Mouse (Mus musculus) thymus, postnatal 0 days (tissue): ENCODE results near the gene Atp4a. TPM values are rescaled to one million over a fixed set of nuclear protein-coding genes. Genes with fewer than 3 reads are reported as not detected.
A peak's percentile ranks its signal among the peaks of the same experiment; 100 is the strongest.
"Not testable (repeated sequence)": the region's sequence is repeated elsewhere in the genome, so short reads cannot be mapped to it uniquely, and the experiment has no call there.

Experiments used
- DNase-seq: peaks from one replicate; pipeline ENCODE4 v3.0.0-alpha.2; 2015; ENCODE audit warnings: low spot score
- polyA plus RNA-seq: library from polyadenylated mRNA; unstranded; fragments of >200 nt; fragmentation: Nextera tagmentation; extraction: Ambion mirVana; gene quantifications from 2 replicates; pipeline ENCODE4 v1.2.1, GENCODE M21; 2015

Atp4a gene
- polyA plus RNA-seq, 1 experiment from 2014 or later: 1.5 TPM

- DNase-seq: peak; percentile 95
Observed at GRCm38 (mm10) chr7:30729396-30730063, 17.5 kb downstream of the Atp4a start, which contains the start of gene Tmem147. TSS of gene Tmem147 (minus strand) at chr7:30729540.

GRCm38 (mm10) chr7:30730064-30730722, 18.2 kb downstream of the Atp4a start:
- DNase-seq: not testable (repeated sequence)

DNA sequence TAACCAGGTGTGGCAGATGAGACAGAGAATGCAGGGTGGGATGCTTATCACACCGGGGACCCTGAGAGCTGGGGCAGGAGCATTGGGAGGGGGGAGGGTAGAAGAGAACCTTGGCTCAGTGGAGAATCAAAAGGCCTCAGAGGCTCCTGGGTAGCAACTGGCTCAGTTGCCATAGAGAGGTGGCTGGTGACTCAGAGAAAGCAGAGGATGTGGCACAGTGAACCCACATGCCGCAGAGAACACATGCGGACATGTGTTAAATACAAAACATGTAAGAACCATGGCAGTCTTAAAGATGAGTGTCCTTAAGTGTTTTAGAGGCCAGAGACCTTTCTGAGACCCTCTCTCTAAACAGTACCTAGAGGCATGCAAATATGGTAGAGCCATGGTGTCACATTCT, 24.2 kb downstream of the Atp4a start:
- peak; percentile 18 for DNase-seq

GRCm38 (mm10) chr7:30742570-30742969, 30.6 kb downstream of the Atp4a start:
- DNase-seq: not testable (repeated sequence)

DNA sequence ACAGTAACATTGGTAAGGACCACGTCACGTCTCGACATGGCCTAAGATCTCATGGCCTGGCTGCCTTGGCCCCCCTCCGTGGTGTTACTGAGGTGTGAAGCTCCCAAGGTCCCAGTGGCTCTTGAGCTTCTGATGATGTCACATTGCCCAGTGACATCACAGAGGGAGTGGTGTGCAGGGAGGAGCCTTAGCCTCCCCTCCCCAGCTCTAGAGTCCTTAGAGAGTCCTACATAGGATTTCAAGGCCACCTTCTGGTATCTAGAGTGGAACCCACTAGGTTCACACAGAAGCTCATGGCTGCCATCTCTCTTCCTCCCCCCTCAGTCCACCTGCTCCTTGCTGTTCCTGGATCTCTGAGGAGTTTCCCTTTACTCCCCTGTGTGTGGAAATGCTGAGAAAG, 31.6 kb downstream of the Atp4a start, which contains the start of gene Gapdhs:
Gene Gapdhs (minus strand): TSS at position 65 of the 400 bp plus-strand sequence.
- DNase-seq: not testable (repeated sequence)

DNA sequence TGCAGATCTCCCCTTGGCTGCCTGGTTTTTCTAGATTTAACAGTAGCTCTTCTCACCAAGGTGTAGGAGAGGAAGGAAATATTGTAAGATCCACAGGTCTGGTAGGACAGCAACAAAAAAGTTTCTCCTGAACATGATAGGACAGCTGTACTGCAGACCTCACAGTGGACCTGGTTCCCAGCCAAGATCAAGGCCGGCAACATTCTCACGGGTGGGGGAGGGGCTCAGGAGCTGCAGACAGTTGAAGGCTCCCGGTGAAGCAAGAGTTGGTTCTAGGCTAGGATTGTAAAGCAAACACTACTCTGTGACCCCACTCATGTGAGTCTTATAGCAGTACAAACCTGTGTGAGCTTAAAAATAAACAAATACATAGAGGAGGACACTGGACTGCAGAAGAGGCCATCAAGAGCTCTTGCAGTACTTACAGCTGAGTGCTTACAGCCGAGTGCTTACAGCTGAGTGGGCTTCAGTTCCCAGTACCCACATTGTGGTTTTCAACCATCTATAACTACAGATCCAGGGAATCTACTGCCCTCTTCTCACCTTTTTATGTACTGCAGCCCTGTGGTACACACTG, 32.1 kb downstream of the Atp4a start:
- DNase-seq: no peak

DNA sequence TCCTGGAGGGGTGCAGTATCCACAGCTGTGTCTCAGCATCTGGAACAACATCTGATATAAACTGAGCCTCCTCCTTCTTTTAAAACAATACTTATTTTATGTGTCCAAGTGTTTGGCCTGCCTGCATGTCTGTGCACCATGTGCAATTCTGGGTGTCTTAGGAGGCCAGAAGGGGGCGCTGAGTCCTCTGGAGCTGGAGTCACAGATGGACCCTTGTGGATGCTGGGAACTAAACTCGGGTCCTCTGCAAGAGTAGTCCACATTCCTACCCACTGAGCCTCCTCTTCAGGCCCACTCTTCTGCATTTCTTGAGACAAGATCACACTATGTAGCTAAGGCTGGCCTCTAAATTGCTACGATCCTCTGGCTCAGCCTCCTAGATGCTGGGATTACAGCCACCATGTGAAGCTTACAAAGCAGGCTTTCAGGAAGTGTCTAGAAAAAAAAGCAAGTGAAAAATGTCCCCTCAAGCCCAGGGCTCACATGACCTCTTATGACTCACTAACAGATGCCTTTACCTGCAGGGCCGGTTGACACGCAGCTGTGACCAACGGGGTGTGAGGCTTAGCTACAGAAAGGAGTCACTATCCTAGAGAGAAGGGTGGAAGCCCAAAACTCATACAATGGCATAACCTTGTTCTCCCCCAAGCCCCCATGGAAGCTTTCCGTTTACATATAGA, 35.7 kb downstream of the Atp4a start:
- DNase-seq: no peak

DNA sequence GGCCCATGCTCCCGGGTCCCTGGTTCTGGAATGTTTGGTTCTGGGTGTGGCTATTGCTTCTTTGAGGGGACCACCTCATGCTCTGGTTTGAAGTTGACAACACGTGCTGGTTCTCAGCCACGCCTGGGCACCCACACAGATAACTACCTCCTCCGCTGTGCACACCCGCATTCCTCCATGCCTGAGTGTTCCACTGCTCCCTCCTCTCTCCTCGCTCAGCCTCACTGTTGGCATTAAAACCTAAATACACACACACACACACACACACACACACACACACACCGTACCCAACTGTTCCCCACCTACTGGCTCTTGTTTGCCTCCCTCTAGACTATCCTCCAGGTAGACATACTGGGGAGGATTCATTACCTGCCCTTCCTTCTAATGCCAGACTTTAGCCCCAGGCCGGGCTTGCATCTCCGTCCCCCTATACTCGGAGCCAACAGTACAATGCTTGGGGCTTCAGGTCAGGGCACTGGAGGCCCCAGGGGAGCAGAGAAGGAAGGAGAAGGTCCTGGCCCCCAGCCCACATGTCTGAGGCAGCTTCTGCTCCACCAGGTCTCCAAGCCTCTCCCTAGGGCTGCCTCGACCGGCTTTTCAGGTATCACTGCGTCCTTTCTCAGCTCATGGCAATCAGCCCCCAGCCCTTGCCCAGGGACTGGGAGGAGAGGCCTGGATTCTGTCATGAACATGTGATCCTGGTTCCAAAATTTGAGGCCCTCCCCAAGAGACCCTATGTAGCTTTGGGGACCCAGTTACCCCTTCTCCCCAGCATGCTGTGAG, 38.0 kb downstream of the Atp4a start:
- no peak for DNase-seq

DNA sequence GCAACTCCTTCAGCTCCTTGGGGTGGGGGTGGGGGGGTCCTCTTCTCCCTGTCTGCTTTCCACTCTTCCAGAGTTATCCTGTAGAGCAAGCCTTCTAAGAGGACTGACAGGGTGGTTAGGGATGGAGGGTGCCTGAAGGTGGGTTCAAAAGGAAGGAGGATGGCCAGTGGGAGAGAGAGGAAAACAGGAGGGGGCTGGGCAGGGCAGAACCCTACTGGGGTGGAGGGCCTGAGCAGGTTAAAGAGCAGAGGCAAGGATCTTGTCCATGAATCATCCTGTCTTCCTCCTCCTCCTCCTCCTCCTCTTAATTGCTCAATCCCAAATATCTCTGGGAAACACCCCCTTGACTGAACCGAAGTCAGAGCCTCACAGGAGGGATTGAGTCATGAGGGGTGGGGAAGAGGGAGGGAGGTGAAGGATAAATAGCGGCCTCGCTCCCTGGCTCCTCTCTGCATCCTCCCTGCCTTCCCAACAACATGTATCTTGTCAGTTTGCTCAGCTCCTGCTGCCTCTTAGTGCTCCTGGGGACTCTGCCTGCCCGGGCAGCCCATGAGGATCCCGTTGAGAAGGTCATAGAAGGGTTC, 39.2 kb downstream of the Atp4a start, which contains the start of gene Sbsn:
Gene Sbsn (plus strand): TSS at position 386 of the 584 bp plus-strand sequence.
- no peak for DNase-seq

DNA sequence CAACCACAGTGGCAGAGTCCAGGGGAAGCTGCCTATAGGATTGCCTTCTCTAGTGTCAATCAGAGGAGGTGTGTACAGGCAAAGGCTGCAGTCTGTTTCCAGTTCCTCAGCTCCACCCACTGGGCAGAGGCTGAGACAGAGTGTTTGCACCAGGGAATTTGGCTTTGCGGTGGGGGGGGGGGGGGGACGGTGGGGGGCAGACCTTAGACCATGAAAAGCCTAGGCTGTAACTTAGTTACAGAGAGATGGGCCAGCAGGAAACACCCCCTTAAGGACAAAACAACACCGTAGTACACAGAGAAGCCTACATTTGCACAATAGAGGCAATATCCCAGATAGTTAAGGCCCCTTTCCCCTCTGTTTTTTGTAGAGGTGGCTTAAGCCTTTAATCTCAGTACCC, 45.0 kb downstream of the Atp4a start:
- no peak for DNase-seq

- DNase-seq: peak; percentile 12
Observed at GRCm38 (mm10) chr7:30758853-30759252, 46.8 kb downstream of the Atp4a start.

DNA sequence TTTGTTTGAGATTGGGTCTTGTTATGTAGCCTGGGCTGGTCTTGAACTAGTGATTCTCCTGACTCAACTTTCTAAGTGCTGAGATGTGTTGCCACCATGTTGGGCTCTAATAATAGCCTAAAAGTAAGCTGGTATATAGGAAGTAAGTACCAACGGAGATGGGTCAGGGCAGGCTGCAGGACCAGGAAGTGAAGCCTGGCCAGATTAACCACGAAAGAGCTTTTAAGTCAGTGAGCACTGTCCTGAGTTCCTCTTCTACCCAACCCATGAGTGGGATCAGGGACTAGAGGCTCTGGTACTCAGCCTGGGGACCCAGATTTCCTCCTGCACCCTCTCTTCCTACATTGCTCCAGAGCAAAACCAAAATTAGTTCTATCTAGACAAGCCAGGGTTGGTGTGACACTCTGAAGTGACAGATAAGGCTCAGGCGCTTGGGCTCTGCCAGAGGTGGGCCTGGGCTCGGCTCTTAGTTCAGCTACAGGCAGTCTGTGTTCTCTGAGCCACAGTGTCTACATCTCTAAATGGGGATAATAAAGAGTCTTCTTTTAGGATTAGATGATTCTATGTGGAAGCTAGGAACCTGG, 49.9 kb downstream of the Atp4a start:
- DNase-seq: no peak

DNA sequence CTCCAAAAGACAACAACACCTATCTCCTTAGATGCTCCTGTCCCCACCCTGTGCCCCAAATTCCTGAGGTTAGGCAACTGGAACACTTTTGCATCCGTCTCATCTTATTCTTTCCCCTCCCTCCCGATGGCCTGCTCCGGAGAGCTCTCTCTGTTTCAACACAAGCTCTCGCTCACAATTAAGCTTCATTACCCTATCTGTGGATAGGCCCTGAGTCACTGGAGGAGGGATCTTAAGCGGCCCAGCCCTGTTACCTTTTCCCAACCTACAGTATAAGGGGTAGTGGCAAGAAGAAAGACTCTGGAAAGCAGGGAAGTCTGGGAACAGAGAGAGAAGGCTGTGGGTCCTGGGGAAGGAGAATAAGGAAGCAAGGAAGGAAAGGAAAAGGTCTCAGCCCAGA, 51.4 kb downstream of the Atp4a start, which contains the start of gene Dmkn:
Gene Dmkn (plus strand): TSS at position 301 of the 400 bp plus-strand sequence.
- DNase-seq: no peak

DNA sequence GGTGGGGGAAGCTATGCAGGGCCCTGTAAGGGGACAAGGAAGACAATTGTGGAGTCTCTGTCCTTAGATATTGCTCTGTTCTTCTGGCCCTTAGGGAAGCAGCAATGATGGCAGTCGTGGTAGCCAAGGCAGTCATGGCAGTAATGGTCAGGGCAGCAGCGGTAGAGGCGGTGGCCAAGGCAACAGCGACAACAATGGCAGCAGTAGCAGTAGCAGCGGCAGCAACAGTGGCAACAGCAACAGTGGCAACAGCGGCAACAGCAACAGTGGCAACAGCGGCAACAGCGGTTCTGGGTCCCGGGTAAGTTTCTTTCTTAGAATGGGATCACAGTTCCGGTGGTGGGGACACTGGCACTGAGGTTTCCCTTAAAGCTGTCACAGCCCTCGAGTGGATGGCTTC, 53.2 kb downstream of the Atp4a start:
- no peak for DNase-seq

GRCm38 (mm10) chr7:30766408-30766807, 54.4 kb downstream of the Atp4a start:
- no peak for DNase-seq

DNA sequence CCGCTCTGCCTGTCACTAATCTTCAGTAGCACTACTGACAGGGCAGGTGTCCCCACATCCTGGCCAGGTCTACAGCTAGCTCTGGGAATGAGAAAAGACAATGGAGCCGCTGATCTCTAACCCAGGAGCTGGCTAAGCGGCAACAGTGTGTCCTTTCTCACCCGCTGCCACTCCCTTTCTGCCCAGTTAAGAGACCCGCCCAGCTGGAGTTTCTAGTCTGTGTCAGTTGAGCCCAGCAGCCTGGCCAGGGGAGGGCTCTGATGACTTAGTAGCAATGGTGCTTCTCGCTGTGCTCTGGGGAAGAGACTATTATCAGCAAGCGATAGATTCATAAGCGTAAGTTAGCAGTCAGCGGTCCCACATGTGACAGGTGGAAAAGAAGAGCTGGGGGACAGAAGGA, 57.2 kb downstream of the Atp4a start:
- DNase-seq: no peak
